Mouse (Mus musculus) monocyte, adult 5-6 weeks (primary cell): ENCODE results near the gene Rhou. TPM values are rescaled to one million over a fixed set of nuclear protein-coding genes. Genes with fewer than 3 reads are reported as not detected.

Source experiments
- ATAC-seq: fragments of 153-309, 156-312 bp; replicated peaks from 2 replicates; pipeline ENCODE4 v1.8.0; 2017; ENCODE audit warnings: mild to moderate bottlenecking; ENCODE audit not compliant: low TSS enrichment, insufficient number of reproducible peaks, severe bottlenecking, poor library complexity, low FRiP score
- total RNA-seq: library from RNA; stranded (forward); fragments of 200-1000, 200-491, 200-594 nt; gene quantifications from 3 replicates; pipeline ENCODE4 v1.2.3, GENCODE M21; 2017

Rhou gene
- total RNA-seq, 1 experiment from 2014 or later: 0.86 TPM

DNA sequence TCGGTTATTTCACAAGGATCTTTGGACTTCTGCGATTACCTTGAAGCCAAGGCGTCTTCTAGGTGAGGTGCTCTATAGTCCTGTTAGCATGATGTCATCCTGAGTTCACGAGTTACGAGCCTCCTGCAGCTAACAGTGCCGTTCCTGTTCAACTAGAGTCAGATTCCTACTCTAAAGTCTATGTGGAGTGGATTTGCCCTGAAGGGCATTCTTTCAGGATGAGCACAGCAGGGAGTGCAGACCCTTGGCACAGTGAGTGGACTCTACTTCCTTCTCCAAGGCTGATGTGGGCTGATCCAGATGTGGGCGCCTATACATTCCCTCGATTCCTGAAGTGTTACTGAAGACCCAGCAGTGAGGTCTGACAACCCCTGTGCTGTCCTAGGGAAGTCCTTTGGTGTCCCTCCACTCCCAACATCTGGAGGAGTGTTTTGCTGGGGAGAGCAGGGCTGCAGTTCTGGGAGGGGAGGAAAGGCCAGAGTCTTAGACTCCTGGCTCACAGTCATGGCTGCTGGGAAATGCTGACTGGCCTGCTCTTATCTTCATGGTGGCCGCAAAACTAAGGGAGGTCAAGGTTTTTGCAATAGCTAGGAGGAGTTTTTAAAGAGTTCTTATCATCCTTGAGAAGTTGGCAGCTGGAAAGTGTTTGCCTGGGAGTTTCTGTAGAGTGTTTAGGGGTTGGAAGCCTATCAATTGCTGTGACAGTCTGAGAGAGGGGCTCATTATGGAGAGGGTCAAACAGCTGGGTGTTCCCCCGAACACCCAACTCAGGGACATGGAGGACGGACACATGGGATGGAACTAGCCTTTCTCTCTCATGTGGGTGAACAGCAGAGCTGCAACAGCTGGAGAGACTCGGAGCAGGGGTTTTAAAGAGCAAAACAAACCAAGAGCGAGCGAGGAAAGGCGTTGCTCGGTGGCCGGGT, 5.2 kb upstream of the Rhou start:
- no peak for ATAC-seq

- ATAC-seq: no peak
Observed at GRCm38 (mm10) chr8:123649483-123649882, 4.2 kb upstream of the Rhou start.

DNA sequence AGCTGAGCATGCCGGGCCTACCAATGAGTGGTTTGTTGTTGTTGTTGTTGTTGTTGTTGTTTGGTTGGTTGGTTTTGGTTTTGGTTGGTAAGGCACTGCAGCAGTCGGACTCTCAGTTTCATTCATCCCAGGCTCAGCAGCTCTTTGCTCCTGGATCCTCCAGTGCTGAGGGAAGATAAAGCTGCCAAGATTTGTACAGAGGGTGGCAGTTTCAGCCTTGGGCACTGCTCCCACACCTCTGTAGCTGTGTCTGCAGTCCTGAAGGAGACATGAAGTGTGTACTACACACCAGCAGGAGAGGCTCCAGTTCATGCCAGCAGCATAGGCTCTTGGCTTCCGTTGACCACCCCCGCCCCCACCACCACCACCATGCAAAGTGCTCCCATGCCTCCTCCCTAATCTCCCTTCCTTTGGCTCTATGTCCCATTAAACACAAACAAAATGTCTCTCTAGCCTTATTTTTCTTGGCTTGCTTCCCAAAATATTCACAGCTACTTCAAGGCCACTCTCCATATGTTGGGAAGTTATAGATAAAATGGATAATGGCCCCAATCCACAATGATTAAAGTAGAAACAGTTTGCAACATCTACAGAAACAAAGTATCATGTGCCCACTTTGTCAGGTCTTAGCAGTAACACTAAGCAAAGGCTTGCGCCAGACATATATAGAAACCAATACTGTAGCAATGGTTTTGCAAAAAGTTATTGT, 2.2 kb upstream of the Rhou start:
- ATAC-seq: no peak

DNA sequence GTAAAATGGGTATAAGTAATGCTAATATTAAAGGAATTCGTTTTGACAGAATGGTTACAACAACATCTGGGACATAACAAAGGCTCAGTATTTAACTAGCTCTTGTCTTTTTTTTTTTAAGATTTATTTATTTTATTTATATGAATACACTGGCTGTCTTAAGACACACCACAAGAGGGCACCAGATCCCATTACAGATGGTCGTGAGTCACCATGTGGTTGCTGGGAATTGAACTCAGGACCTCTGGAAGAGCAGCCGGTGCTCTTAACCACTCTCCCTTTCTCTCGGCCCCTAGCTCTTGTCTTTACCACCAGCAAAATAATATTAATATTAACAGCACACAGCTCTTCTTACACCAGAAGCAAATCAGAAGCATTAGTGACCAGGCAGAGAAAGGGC, 1.1 kb upstream of the Rhou start:
- no peak for ATAC-seq

GRCm38 (mm10) chr8:123653994-123654569, 353 bp downstream of the Rhou start:
- ATAC-seq: no peak

GRCm38 (mm10) chr8:123654763-123655162, 1.0 kb downstream of the Rhou start:
- ATAC-seq: no peak

GRCm38 (mm10) chr8:123655351-123655779, 1.6 kb downstream of the Rhou start:
- no peak for ATAC-seq

- ATAC-seq: no peak
Observed at GRCm38 (mm10) chr8:123657826-123658225, 4.1 kb downstream of the Rhou start.

DNA sequence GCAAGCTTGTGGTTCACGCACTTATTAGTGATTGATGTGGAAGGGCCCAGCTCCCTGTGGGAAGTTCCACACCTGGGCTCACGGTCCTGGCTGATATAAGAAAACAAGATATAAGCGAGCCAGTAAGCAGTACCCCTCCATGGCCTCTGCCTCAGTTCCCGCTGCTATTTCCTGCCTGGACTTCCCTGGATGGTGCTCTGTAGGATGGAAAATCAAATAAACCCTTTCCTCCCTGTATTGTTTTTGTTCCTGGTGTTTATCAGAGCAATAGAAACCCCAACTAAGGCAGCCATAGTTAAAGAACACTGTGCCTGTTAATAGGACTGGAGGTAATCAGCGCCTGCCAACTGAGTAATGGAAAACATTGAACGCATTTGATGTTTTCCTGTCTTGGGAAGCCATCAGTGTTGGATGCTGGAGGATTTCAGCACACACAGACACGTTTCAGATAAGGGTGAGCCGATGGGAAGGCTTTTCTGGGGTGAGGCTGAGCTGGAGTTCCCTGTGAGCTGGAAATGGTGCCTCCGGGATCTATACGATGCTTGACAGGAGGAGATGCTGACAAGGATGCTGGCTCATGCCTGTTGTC, 5.8 kb downstream of the Rhou start:
- no peak for ATAC-seq

DNA sequence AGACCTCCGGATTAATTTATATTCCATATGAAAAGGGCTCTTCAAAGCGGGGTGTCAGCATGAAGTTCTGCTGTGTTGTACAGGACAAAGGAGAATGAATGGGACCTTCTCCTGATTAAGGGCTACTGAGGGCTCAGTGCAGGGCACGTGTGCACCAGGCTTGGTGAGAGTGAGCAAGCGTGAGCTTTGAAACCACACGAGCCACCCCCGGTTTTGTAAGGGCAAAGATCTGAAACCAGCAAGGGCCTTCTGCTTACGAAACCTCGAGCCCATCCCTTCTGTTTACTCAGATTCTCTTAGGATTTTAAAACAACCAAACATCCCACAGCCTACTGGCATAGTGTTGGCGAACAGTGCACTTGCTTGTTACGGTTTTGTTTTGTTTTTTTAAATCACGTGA, 7.8 kb downstream of the Rhou start:
- ATAC-seq: no peak

- no peak for ATAC-seq
Observed at GRCm38 (mm10) chr8:123665580-123665979, 11.9 kb downstream of the Rhou start.

DNA sequence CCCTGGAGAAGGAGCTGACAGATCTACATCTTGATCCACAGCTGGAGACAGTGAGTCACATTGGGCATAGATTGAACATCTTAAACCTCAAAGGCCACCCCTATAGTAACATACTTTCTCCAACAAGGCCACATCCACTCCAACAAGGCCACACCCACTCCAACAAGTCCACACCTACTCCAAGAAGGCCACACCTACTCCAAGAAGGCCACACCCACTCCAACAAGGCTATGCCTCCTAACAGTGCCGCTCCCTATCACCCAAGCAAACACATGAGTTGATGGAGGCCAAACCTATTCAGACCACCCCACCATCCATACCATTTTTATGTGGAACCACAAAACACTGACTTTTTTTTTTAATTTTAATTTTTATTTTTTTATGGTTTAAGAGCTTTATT, 13.1 kb downstream of the Rhou start:
- no peak for ATAC-seq

DNA sequence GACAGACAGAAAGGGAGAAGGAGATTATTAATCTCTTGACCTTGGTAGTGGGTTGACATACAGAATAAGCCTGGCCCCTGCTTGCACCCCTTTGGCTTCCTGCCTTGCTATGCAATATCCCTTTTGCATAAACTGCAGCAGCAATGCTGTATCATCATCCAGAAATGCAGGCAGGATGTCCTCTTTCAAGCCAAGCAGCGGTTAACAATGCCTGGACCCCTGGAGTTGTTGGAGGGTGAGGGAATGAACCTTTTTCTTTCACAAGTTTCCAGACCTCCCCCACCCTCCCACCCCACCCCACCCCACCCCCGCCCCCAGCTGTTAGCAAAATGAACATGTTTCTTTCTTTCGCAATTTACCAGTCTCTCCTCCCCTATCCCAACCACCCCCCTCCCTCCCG, 15.0 kb downstream of the Rhou start:
- no peak for ATAC-seq

DNA sequence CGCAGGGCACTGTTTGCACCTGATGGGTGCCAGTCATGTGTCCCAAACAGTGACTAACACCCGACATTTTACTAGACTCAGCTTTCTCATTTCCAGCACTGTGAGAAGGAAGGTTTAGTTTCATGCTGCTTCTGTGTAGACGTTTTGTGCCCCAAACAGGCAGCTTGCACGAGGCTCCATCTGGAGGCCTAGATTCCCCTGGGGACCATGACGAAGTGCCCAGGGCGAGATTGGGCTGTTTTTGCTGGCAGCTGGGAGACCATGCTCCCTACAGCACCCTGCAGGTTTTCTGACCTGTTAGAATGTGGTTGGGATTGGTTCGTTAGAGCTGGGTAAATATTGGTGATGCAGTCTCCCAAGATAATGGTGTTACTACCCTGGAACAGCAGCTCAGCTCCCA, 17.0 kb downstream of the Rhou start:
- ATAC-seq: no peak

DNA sequence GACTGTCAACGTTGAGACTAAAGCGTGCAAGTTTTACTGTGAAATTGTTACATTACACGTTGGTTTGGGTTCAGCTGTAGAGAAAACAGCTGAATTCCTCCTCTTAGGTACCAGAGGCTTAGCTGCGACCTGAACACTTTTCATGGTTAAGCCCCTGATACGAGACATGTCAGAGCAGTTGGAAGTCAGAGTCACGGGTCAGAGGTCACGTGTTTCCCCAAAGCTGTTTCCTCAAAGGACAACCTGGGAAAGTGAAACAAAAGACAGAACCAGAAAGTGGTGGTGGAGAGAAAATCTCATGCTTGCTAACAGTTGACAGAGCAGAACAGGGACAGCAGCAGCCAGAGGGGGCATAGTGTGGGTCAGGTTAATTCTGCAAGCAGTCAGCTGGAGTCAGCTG, 17.7 kb downstream of the Rhou start:
- ATAC-seq: no peak

GRCm38 (mm10) chr8:123672648-123673047, 18.9 kb downstream of the Rhou start:
- no peak for ATAC-seq

DNA sequence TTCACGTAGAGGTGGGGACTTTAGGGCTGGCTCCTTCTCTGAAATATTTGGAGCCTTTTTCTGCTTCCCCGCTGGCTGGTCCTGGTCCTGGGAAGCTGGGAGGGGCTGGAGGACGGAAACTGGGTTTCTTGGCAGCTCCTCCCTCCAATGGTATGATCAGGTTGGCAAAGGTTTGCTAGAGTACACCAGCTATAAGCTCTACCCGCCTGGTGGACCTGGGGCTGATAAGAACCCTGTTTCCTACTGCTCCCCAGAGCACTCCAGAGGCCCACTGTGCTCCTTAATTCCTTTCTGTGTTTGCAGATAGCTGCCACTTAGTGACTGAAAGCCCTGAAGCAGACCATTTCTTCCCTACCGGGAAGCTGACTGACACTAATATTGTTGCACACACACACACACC, 21.9 kb downstream of the Rhou start:
- ATAC-seq: no peak

GRCm38 (mm10) chr8:123678390-123678789, 24.7 kb downstream of the Rhou start:
- no peak for ATAC-seq

DNA sequence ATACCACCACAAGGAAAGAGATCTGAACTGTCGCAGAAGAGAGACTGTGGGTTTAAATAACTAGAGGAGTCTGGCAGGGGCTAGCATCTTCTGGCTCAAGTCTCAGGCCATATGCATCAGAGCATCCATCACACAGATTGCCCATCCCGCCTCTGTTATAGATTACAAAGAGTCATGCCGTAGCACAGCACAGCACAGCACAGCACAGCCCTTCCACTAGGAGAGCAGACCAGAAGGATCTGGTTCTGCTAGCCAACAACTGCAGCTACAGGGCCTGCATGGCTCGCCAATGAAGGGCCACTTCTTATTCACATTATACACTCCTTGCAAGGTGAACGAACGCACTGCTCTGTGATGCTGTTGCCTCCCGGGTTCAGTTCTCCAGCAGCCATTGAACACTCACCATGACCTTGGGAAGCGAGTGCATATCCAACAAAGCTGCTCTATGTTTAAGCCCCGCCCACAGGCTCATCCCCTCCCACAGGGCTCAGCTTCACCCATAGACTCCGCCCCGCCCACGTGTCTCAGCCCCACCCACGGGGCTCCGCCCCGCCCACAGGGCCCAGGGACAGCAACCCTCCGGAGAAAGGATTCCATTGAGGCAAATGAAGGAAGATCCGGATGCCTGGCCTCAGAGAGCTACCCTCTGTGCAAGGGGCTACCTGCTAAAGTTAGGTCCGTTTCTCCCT, 28.5 kb downstream of the Rhou start:
- no peak for ATAC-seq
